Mouse (Mus musculus) liver, embryonic 15.5 days (tissue): ENCODE measurements around the gene Pianp. TPM values are rescaled to one million over a fixed set of nuclear protein-coding genes. Genes with fewer than 3 reads are reported as not detected.
A peak's percentile ranks its signal among the peaks of the same experiment; 100 is the strongest.

Experiments
- ATAC-seq: fragments of 200-750 bp; cut with Nextera tagmentation; 2 replicates; pipeline ENCODE4 v1.8.0; 2017; ENCODE audit warnings: moderate number of reproducible peaks, mild to moderate bottlenecking, moderate library complexity; ENCODE audit not compliant: insufficient read depth
- H3K27ac ChIP-seq: fragments of 300-500 bp; sonication (generic); replicated peaks from 2 replicates; pipeline ENCODE4 v1.5.1; 2015; ENCODE audit warnings: mild to moderate bottlenecking, inconsistent platforms
- H3K27me3 ChIP-seq: fragments of 300-500 bp; sonication (generic); 2 replicates; pipeline ENCODE4 v1.6.1; 2015; ENCODE audit warnings: mild to moderate bottlenecking, inconsistent platforms
- H3K36me3 ChIP-seq: fragments of 300-500 bp; sonication (generic); replicated peaks from 2 replicates; pipeline ENCODE4 v1.6.1; 2015; ENCODE audit warnings: moderate library complexity, mild to moderate bottlenecking, inconsistent platforms
- H3K4me1 ChIP-seq: fragments of 300-500 bp; sonication (generic); replicated peaks from 2 replicates; pipeline ENCODE4 v1.6.1; 2015; ENCODE audit warnings: inconsistent platforms
- H3K4me2 ChIP-seq: fragments of 300-500 bp; sonication (generic); 2 replicates; pipeline ENCODE4 v1.6.1; 2015; ENCODE audit warnings: moderate library complexity, mild to moderate bottlenecking, inconsistent platforms
- H3K4me3 ChIP-seq: fragments of 300-500 bp; sonication (generic); replicated peaks from 2 replicates; pipeline ENCODE4 v1.5.1; 2015; ENCODE audit warnings: mild to moderate bottlenecking, inconsistent platforms
- H3K9ac ChIP-seq: fragments of 300-500 bp; sonication (generic); 2 replicates; pipeline ENCODE4 v1.6.1; 2015; ENCODE audit warnings: moderate library complexity, mild to moderate bottlenecking, inconsistent platforms
- H3K9me3 ChIP-seq: fragments of 300-500 bp; sonication (generic); replicated peaks from 2 replicates; pipeline ENCODE4 v1.6.1; 2016; ENCODE audit warnings: inconsistent platforms
- WGBS: fragments of 180-500 bp; shearing (Covaris S2); methylation state at CpG from one replicate; pipeline ENCODE4 v1.1.7; 2015; ENCODE audit warnings: mixed read lengths; ENCODE audit not compliant: insufficient replicate concordance; 5-methylcytosine and 5-hydroxymethylcytosine counted together
- polyA plus RNA-seq: library from polyadenylated mRNA; unstranded; fragments of >200 nt; fragmentation: Nextera tagmentation; extraction: Ambion mirVana; gene quantifications from 2 replicates; pipeline ENCODE4 v1.2.1, GENCODE M21; 2015

Gene Pianp
- polyA plus RNA-seq, 1 experiment from 2014 or later: 0.07 TPM

DNA sequence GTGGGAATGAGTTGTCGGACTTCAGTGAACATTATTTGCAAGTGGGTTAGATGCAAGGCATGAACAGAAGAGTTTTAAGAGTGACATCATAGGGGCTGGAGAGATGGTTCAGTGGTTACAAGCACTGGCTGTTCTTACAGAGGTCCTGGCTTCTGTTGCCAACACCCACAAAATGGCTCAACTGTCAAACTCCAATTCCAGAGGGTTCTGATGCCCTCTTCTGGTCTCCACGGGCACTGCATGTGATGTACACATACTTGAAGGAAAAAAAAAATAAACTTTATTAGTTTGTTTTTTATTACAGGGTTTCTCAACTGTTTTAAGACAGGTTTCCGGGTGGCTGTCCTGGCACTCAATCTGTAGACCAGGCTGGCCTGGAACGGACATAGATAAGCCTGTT is 28.7 kb upstream of the Pianp start:
- no peak for ATAC-seq
- 54% methylated on average over 4 of the region's 4 CpGs for WGBS
- Histone ChIP-seq H3K4me2 (no peak overlapping the region), H3K9ac (no peak overlapping the region), H3K36me3 (peaks cover 4% of the 10 kb centered on the region; the same call in 1 of the 2 replicates), H3K27me3 (no peaks in the 10 kb centered on the region), H3K9me3 (no peaks in the 10 kb centered on the region), H3K4me3 (no peak overlapping the region), H3K4me1 (peaks cover 30% of the 10 kb centered on the region), H3K27ac (no peak overlapping the region)

DNA sequence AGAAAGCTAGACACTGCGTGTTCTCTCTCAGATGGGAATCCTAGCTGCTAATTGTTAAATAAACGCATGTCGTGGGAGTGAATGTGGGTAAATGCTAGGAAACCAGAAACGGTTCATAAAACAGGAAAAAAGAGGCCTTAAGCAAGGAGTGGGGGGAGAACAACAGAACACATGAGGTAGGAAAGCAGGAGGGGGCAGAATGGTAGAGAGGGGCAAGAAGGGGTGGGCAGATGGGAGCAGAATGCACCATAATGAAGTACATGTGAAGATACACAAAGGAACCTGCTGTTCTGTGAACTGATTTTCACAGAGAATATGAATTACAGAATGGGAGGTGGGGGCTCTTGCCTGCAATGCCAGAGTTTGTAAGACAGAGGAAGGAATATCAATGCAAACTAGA is 4.3 kb upstream of the Pianp start:
- WGBS: 64% methylated on average over 4 of the region's 4 CpGs
- no peaks in the 10 kb centered on the region for H3K36me3 ChIP-seq
- peaks cover 10% of the 10 kb centered on the region for H3K4me1 ChIP-seq
- H3K27me3 ChIP-seq: peaks cover 69% of the 10 kb centered on the region
- H3K4me3 ChIP-seq: no peak overlapping the region
- H3K9me3 ChIP-seq: no peaks in the 10 kb centered on the region
- H3K4me2 ChIP-seq: no peak overlapping the region
- H3K9ac ChIP-seq: no peak overlapping the region
- H3K27ac ChIP-seq: no peak overlapping the region
- no peak for ATAC-seq

DNA sequence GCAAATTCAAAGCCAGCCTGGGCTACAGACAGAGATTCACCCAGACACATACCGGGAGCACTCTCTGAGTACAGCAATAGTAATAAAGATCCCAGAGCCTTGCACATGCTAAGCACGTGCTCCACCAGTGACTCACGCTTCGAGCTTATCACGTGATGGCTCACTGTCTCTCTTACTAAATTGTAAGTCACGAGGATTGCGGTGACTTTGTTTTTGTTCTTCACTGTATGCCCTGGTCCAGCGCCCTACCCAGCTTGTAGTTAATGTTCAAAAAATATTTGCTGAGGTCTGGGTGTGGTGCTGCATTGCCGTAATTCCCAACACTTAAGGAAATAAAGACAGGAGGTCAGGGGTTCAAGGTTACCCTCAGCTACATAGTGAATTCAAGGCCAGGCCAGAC is 3.1 kb upstream of the Pianp start:
- Histone ChIP-seq H3K27me3 (peaks cover 78% of the 10 kb centered on the region), H3K36me3 (no peaks in the 10 kb centered on the region), H3K4me3 (no peak overlapping the region), H3K4me1 (peaks cover 12% of the 10 kb centered on the region), H3K27ac (no peak overlapping the region), H3K4me2 (no peak overlapping the region), H3K9ac (no peak overlapping the region), H3K9me3 (no peaks in the 10 kb centered on the region)
- WGBS: 67% methylated on average over 9 of the region's 9 CpGs
- no peak for ATAC-seq

DNA sequence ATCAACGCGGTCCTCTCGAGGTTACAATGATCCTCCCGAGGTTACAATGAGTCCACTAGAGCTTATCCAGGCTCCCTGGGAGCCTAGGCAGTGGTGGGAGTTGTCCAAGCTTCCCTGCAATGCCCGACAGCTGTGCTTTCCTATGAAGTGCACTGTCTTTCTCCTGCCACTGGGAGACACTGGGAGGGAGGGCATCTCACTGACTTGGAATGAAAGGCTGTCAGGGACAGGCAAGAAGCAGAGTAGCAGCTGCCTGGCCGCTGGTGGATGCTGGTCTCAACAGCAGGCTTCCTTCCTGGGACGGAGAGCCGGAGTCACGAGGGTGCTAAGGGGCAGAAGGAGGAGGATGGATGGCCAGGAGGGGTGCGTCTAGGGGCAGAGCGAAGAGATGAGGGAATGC is 2.6 kb upstream of the Pianp start:
- Histone ChIP-seq H3K27me3 (peaks cover 81% of the 10 kb centered on the region), H3K4me2 (no peak overlapping the region)
- 15% methylated on average over 11 of the region's 11 CpGs for WGBS

DNA sequence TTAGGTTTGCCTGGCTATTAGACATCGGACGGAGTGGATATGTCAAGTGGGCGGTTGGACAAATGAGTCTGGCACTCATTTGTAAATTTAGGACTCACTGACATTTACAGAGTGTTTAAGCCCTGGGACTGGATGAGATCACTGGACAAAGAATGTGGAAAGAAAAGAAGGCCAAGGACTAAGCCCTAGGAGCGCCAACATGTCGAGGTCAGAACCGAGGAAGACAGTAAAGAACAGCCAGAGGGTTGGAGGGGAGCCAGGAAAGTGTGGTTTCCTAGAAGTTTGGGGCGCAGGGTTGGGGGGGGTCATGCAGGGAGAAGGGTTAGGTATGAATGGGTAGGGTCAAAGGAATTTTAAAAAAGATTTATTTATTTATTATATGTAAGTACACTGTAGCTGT is 1.2 kb upstream of the Pianp start:
- Histone ChIP-seq H3K36me3 (no peaks in the 10 kb centered on the region), H3K9me3 (no peaks in the 10 kb centered on the region), H3K27ac (no peak overlapping the region), H3K4me1 (peaks cover 12% of the 10 kb centered on the region), H3K4me3 (no peak overlapping the region), H3K27me3 (peaks cover 94% of the 10 kb centered on the region), H3K4me2 (no peak overlapping the region), H3K9ac (no peak overlapping the region)
- 69% methylated on average over 7 of the region's 7 CpGs for WGBS
- no peak for ATAC-seq

More for the DNA sequence above, 2.6 kb upstream of the Pianp start:
- no peak overlapping the region for H3K27ac ChIP-seq
- no peak overlapping the region for H3K4me3 ChIP-seq
- H3K9ac ChIP-seq: no peak overlapping the region
- H3K36me3 ChIP-seq: no peaks in the 10 kb centered on the region
- H3K4me1 ChIP-seq: peaks cover 12% of the 10 kb centered on the region
- H3K9me3 ChIP-seq: no peaks in the 10 kb centered on the region
- ATAC-seq: no peak

DNA sequence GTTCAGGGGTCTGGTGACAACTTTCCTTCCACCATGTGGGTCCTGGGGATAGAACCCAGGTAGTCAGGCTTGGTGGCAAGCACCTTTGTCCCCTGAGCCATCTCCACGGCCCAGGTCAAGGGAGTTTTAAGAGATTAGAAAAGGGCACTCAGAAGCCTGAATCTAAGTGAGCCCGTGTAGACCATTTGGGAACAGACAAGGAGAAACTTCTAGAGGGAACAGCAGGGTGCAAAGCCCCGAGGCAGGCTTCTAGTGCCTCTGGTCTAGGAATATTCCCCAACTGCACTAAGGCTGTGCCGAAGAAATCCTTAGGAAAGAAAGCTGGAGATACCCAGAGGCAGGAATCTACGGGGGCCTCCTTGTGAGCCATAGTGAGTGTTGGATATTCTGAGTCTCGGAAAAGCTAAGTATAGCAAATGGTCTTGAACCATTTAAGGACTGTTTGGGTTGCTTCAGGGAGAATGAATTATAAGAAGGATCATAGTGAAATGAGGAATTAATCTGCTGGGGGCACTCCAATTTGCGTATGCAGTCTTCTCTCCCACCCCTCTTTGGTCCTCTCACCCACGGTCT is 577 bp upstream of the Pianp start:
- ATAC-seq: no peak
- no peak overlapping the region for H3K4me3 ChIP-seq
- H3K4me1 ChIP-seq: peaks cover 12% of the 10 kb centered on the region
- no peak overlapping the region for H3K27ac ChIP-seq
- no peaks in the 10 kb centered on the region for H3K36me3 ChIP-seq
- no peaks in the 10 kb centered on the region for H3K9me3 ChIP-seq
- 39% methylated on average over 8 of the region's 8 CpGs for WGBS
- peaks cover 99% of the 10 kb centered on the region for H3K27me3 ChIP-seq
- H3K4me2 ChIP-seq: no peak overlapping the region
- no peak overlapping the region for H3K9ac ChIP-seq

DNA sequence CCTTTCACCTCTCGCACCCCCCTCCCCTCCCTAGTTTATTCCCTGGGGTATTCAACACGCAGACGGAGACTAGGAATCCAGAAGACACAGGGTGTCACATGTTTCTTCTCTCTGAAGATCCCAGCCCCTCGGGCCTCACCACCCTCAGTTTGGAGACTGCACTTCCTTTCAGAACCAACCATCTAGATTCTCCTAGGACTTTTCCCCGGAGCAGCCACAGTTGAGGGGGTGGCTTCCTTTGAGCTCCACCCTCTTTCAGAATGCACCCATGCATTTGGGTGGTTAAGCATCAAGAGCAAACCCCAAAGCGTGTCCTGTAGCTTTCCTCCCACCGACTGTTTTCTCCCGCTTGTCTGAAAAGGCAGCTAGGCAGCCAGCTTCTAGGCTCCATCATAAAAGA is 1.6 kb downstream of the Pianp start:
- Histone ChIP-seq H3K27ac (no peak overlapping the region), H3K9me3 (no peaks in the 10 kb centered on the region), H3K4me2 (no peak overlapping the region), H3K4me1 (peaks cover 12% of the 10 kb centered on the region), H3K27me3 (peaks cover 99% of the 10 kb centered on the region), H3K4me3 (no peak overlapping the region), H3K9ac (no peak overlapping the region), H3K36me3 (no peaks in the 10 kb centered on the region)
- WGBS: 7% methylated on average over 8 of the region's 8 CpGs
- no peak for ATAC-seq

DNA sequence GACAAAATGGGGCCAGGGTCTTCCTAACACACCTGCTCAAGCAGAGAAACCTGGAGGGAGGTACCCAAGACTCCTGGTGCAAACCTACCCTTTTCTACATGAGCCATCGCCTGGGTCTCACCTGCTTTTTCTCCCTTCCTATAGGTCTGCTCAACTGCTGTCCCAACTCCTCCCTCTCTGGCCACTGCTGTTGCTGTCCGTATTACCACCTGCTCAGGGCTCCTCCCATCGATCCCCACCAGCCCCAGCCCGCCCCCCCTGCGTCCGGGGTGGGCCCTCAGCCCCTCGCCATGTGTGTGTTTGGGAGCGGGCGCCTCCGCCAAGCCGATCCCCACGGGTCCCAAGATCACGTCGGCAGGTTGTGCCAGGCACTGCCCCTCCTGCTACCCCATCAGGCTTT is 2.6 kb downstream of the Pianp start:
- no peak for ATAC-seq
- no peaks in the 10 kb centered on the region for H3K36me3 ChIP-seq
- peaks cover 99% of the 10 kb centered on the region for H3K27me3 ChIP-seq
- peaks cover 12% of the 10 kb centered on the region for H3K4me1 ChIP-seq
- 38% methylated on average over 14 of the region's 14 CpGs for WGBS
- no peak overlapping the region for H3K9ac ChIP-seq
- no peak overlapping the region for H3K4me3 ChIP-seq
- H3K27ac ChIP-seq: no peak overlapping the region
- H3K4me2 ChIP-seq: no peak overlapping the region
- H3K9me3 ChIP-seq: no peaks in the 10 kb centered on the region

DNA sequence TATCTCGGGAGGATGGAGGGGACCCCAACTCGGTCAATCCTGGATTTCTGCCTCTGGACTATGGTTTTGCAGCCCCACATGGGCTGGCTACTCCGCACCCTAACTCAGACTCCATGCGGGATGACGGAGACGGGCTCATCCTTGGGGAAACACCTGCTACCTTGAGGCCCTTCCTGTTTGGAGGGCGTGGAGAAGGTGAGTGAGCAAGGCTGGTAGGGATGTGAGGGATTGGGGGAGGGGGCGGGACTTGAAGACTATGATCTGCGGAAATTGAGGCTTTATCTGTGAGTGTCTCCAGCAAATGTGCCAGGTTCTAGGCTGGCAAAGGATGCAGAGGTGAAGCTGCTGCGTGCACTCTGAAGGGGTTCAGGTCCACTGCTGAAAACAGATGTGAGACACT is 3.1 kb downstream of the Pianp start:
- no peaks in the 10 kb centered on the region for H3K9me3 ChIP-seq
- H3K4me1 ChIP-seq: peaks cover 12% of the 10 kb centered on the region
- H3K36me3 ChIP-seq: no peaks in the 10 kb centered on the region
- H3K4me3 ChIP-seq: no peak overlapping the region
- 26% methylated on average over 10 of the region's 10 CpGs for WGBS
- H3K9ac ChIP-seq: no peak overlapping the region
- no peak overlapping the region for H3K4me2 ChIP-seq
- no peak overlapping the region for H3K27ac ChIP-seq
- H3K27me3 ChIP-seq: peaks cover 99% of the 10 kb centered on the region
- ATAC-seq: no peak

DNA sequence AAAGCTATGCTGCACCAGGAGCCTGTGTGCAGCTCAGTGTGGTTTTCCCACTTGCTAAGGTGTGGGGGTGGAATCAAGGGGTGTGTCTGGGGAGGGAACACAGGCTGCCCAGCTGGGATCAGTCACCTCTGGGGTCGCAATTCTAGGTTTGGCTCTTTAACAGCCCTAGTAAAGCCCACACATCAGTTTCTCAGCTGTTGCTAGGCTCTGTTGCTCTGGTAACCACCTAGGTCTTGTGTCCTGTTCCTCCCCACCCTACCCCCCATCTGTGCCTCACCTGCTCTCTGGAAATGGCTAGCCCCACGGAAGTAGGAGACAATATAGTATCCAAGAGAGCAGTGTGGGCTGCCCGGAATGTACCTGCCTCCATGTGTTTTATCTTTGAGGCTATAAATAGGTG is 7.2 kb downstream of the Pianp start:
- WGBS: 39% methylated on average over 3 of the region's 3 CpGs
- Histone ChIP-seq H3K36me3 (no peaks in the 10 kb centered on the region), H3K4me1 (peaks cover 11% of the 10 kb centered on the region), H3K9ac (no peak overlapping the region), H3K4me3 (no peak overlapping the region), H3K27me3 (peaks cover 61% of the 10 kb centered on the region), H3K27ac (no peak overlapping the region), H3K4me2 (no peak overlapping the region), H3K9me3 (no peaks in the 10 kb centered on the region)
- ATAC-seq: no peak

DNA sequence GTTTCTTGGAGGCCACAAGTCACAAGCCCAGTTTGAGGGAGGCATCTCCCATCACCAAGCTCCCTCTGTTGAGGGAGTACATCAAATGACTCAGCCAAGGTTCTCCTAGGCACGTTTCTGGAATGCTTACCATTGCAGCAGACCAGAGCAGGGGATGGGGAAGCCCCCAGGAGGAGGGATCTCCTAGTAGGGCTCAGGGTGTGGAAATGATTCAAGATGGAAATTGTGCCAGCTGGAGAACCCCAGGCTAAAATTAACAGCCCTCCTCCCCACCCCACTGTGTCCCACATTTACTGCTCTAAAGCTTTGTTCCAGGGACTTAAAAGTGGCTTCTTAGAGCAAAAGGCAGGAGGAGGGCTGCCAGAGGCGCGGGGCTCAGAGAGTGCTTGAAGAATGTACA is 8.6 kb downstream of the Pianp start:
- peaks cover 47% of the 10 kb centered on the region for H3K27me3 ChIP-seq
- H3K9ac ChIP-seq: no peak overlapping the region
- no peaks in the 10 kb centered on the region for H3K9me3 ChIP-seq
- no peak overlapping the region for H3K4me3 ChIP-seq
- peaks cover 16% of the 10 kb centered on the region for H3K4me1 ChIP-seq
- H3K36me3 ChIP-seq: no peaks in the 10 kb centered on the region
- ATAC-seq: no peak
- 39% methylated on average over 3 of the region's 3 CpGs for WGBS
- H3K4me2 ChIP-seq: no peak overlapping the region
- no peak overlapping the region for H3K27ac ChIP-seq

DNA sequence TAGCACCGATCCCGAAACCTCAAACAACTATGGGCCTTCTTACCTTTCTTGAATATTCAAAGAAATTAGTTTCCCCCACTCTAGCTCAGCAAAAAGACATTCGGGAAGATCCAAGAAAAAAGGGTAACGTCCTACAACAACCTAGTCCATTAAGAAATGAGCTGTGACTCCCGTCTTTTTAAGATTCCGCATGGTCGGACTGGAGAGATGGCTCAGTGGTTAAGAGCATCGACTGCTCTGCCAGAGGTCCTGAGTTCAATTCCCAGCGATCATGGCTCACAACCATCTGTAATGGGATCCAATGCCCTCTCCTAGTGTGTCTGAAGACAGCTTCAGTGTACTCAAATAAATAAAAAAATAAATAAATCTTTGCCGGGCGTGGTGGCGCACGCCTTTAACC is 11.6 kb downstream of the Pianp start:
- Histone ChIP-seq H3K9ac (peak overlapping the region; percentile 95), H3K27me3 (peaks cover 18% of the 10 kb centered on the region), H3K4me2 (peak overlapping the region; percentile 92), H3K4me3 (peak overlapping the region; percentile 97), H3K27ac (peak overlapping the region; percentile 96; the same call in 1 of the 2 replicates), H3K36me3 (peaks cover 22% of the 10 kb centered on the region), H3K9me3 (no peaks in the 10 kb centered on the region), H3K4me1 (peaks cover 40% of the 10 kb centered on the region)
- no peak for ATAC-seq
- WGBS: 39% methylated on average over 13 of the region's 13 CpGs
